Mouse (Mus musculus) bone marrow, adult 2 months (tissue): Measurements from ENCODE around the gene Extl1.

Experiments used
- CTCF ChIP-seq: fragments of 200-500 bp; IDR thresholded peaks from 2 replicates; pipeline ENCODE4 v1.5.1; 2011; ENCODE audit warnings: low read length, control low read depth; ENCODE audit not compliant: control insufficient read depth, insufficient read depth
- POLR2A ChIP-seq: fragments of 200-500 bp; IDR thresholded peaks from 2 replicates; pipeline ENCODE4 v1.6.1; 2011; ENCODE audit warnings: low read depth, mild to moderate bottlenecking, control low read depth, low read length, borderline replicate concordance; ENCODE audit not compliant: control insufficient read depth

- TF ChIP-seq POLR2A (no peak), CTCF (no peak)
Measured at GRCm38 (mm10) chr4:134387268-134387667, 3.6 kb upstream of the Extl1 start.
